Mouse (Mus musculus): ENCODE results near the gene Sprr2a1.
"Not testable (repeated sequence)": the region's sequence is repeated elsewhere in the genome, so short reads cannot be mapped to it uniquely, and the experiment has no call there.

DNA sequence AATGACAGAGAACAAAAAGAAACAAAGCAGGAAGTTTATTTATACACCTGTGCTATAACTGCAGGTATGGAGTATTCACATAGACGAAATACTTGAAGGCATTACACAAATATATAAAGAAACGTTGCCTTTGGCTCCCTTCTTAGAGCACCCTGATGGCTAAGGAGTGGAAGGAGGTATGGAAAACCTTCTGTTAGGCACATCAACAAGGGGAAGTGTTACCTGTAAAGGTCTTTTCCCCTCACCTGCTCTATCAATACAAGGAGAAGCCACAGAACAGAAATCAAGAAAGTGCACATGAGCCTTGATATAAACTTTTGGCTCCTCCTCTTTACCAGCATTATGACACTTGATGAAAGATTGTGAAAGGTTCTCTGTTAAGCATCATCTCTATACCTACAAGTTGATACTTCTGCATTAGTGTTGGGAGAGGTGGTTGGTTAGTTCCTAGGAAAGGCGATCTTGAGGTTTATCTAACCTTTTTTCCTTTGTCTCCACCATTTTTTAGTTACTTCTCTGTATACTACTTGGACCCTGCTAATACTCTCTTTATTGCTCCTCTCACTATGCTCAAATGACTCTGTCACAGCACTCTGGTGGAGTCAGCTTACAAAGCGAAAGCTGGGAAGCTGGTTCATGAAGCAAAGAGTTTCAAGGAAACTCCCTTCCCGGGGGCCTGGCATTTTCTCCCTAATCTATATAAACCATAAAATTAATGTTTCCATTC, 21.0 kb downstream of the Sprr2a1 start:
- not testable (repeated sequence) for TF ChIP-seq POLR2A (IDR thresholded peaks at IDR 0.05; ENCODE audit: control insufficient read depth, low read depth, low read length); CTCF (IDR thresholded peaks at IDR 0.05; ENCODE audit: control insufficient read depth, insufficient read depth, insufficient replicate concordance, low read depth, low read length)
